Mouse (Mus musculus) liver, embryonic 16.5 days (tissue): ENCODE data around the gene Mypn. TPM values are rescaled to one million over a fixed set of nuclear protein-coding genes. Genes with fewer than 3 reads are reported as not detected.
A peak's percentile ranks its signal among the peaks of the same experiment; 100 is the strongest.

Source experiments
- ATAC-seq: fragments of 200-750 bp; cut with Nextera tagmentation; 2 replicates; pipeline ENCODE4 v1.8.0; 2017; ENCODE audit warnings: low read depth, mild to moderate bottlenecking, moderate number of reproducible peaks, moderate library complexity
- H3K27ac ChIP-seq: fragments of 300-500 bp; sonication (generic); 2 replicates; pipeline ENCODE4 v1.5.1; 2014; ENCODE audit warnings: mild to moderate bottlenecking, low read length
- H3K27me3 ChIP-seq: fragments of 300-500 bp; sonication (generic); 2 replicates; pipeline ENCODE4 v1.6.1; 2014; ENCODE audit warnings: low read depth, low read length, mixed read lengths; ENCODE audit not compliant: control insufficient read depth, insufficient read depth
- H3K36me3 ChIP-seq: fragments of 300-500 bp; sonication (generic); 2 replicates; pipeline ENCODE4 v1.6.1; 2014; ENCODE audit warnings: mild to moderate bottlenecking; ENCODE audit not compliant: control insufficient read depth, insufficient read depth
- H3K4me1 ChIP-seq: fragments of 300-500 bp; sonication (generic); 2 replicates; pipeline ENCODE4 v1.6.1; 2014; ENCODE audit warnings: low read depth, low read length, mixed read lengths; ENCODE audit not compliant: control insufficient read depth
- H3K4me2 ChIP-seq: fragments of 300-500 bp; sonication (generic); 2 replicates; pipeline ENCODE4 v1.6.1; 2014; ENCODE audit warnings: low read depth, low read length, mixed read lengths
- H3K4me3 ChIP-seq: fragments of 300-500 bp; sonication (generic); 2 replicates; pipeline ENCODE4 v1.5.1; 2014; ENCODE audit warnings: low read depth, mild to moderate bottlenecking, low read length
- H3K9ac ChIP-seq: fragments of 300-500 bp; sonication (generic); 2 replicates; pipeline ENCODE4 v1.6.1; 2014; ENCODE audit warnings: low read depth, low read length
- H3K9me3 ChIP-seq: fragments of 300-500 bp; sonication (generic); replicated peaks from 2 replicates; pipeline ENCODE4 v1.6.1; 2016; ENCODE audit warnings: low read length; ENCODE audit not compliant: control insufficient read depth
- WGBS: fragments of 180-500 bp; shearing (Covaris S2); extraction: QIAGEN DNeasy Blood & Tissue Kit; methylation state at CpG from one replicate; pipeline ENCODE4 v1.1.7; 2014; ENCODE audit not compliant: insufficient replicate concordance; 5-methylcytosine and 5-hydroxymethylcytosine counted together
- polyA plus RNA-seq: library from polyadenylated mRNA; unstranded; fragments of >200 nt; fragmentation: Nextera tagmentation; extraction: Ambion mirVana; gene quantifications from 2 replicates; pipeline ENCODE4 v1.2.1, GENCODE M21; 2015

Mypn gene
- polyA plus RNA-seq, 1 experiment from 2014 or later = 0.41 TPM

DNA sequence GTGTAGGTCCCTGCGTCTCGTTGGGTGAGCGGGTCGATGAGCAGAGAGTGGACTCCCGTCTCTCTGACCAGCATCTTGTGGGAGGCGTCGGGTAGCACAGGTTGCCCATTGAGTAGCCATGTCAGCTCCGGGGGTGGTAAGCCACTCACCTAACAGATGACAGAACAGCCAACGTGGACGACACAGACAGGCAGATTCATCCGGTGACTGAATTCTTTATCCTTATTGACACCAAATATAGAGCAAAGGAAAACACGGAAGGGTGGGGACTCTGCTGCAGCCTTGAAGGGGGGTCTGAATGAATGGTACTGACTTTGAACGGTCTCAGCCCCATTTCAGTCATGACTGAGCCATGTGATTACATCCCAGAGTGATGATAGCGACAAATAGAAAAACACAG is 81.8 kb downstream of the Mypn start:
- Histone ChIP-seq H3K27me3 (no peaks in the 10 kb centered on the region), H3K4me1 (no peaks in the 10 kb centered on the region), H3K9me3 (no peaks in the 10 kb centered on the region), H3K36me3 (no peaks in the 10 kb centered on the region), H3K4me2 (no peak overlapping the region), H3K27ac (no peak overlapping the region), H3K4me3 (no peak overlapping the region), H3K9ac (no peak overlapping the region)
- ATAC-seq = no peak
- WGBS = 81% methylated on average over 14 of the region's 14 CpGs

DNA sequence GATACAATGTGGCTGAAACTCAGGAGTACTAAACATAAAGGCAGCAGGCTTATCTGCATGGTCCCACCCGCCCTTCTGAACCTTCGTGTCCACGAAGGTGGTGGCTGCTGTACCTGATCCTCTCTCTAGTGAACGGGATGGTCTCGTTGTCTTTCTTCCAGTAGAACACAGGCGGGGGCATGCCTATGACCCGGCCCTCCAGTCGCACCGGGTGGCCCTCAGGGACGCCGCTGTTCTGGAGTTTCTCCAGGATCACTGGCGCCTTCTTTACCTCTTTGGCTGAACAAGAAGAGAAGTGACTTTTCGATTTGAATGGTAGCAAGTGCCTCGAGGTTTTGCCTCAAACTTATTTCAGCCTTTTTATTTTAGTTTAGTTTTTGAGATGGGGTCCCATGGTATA is 83.8 kb downstream of the Mypn start:
- H3K36me3 ChIP-seq = no peaks in the 10 kb centered on the region
- H3K27ac ChIP-seq = no peak overlapping the region
- no peak for ATAC-seq
- H3K27me3 ChIP-seq = no peaks in the 10 kb centered on the region
- H3K9ac ChIP-seq = no peak overlapping the region
- H3K4me3 ChIP-seq = no peak overlapping the region
- no peak overlapping the region for H3K4me2 ChIP-seq
- no peaks in the 10 kb centered on the region for H3K9me3 ChIP-seq
- no peaks in the 10 kb centered on the region for H3K4me1 ChIP-seq
- WGBS = 43% methylated on average over 14 of the region's 14 CpGs

DNA sequence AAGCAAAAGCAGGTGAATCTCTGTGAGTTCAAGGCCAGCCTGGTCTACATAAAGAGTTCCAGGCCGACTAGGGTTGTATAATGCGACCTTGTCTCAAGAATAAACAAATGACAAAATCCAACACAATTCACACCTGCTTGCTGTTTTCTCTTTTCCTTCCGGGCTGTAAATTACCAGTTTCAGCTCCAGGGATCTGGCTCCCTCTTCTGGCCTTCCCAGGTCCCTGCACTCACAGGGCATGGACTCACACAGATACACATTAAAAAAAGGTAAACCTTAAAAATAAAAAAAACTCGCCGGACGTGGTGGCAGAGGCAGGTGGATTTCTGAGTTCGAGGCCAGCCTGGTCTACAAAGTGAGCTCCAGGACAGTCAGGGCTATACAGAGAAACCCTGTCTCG is 86.2 kb downstream of the Mypn start:
- no peak for ATAC-seq
- Histone ChIP-seq H3K4me1 (no peaks in the 10 kb centered on the region), H3K9ac (no peak overlapping the region), H3K9me3 (no peaks in the 10 kb centered on the region), H3K4me3 (no peak overlapping the region), H3K4me2 (no peak overlapping the region), H3K27ac (no peak overlapping the region), H3K36me3 (no peaks in the 10 kb centered on the region), H3K27me3 (no peaks in the 10 kb centered on the region)
- WGBS = 74% methylated on average over 8 of the region's 8 CpGs

DNA sequence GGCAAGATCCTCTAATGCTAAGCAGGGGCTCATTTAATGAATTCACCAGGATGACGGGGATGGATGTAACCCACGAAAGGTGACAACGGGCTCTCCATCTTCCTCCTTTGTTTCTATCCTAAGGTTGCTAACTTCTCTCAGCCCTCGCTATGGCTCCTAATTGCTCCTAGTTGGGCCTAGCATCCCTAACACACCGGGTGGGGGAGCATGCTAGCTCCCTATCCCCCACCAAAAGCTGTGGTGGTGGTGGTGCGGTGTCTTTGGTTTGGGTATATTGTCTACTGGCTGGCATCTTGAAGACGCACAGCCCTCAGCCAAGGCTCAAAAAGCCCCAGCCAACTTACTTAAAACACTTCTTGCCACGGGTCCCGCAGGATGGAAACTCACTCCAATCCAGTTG is 87.4 kb downstream of the Mypn start:
- H3K4me2 ChIP-seq = no peak overlapping the region
- H3K9me3 ChIP-seq = no peaks in the 10 kb centered on the region
- H3K9ac ChIP-seq = no peak overlapping the region
- no peak overlapping the region for H3K4me3 ChIP-seq
- H3K36me3 ChIP-seq = no peaks in the 10 kb centered on the region
- WGBS = 78% methylated on average over 9 of the region's 9 CpGs
- no peaks in the 10 kb centered on the region for H3K27me3 ChIP-seq
- H3K27ac ChIP-seq = no peak overlapping the region
- ATAC-seq = no peak
- no peaks in the 10 kb centered on the region for H3K4me1 ChIP-seq

DNA sequence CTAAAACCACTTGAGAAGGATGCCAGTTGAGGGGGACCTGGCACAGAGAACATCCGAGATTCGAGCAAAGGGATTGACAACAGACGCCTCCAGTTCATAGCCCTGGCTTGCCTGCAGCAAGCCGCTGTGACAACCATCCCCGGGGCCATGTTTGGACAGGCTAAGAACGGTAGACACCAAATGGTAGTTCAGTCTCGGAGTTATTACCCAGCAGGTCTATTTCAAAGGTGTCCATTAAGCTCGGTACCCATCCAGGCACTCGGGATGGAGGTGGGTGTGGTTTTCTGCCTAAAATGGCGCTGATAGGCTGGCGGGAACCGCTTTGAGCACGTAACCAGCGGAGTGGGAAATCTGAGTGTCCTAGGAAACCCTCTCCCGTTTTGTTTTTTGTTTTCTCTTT is 87.9 kb downstream of the Mypn start:
- no peaks in the 10 kb centered on the region for H3K4me1 ChIP-seq
- WGBS = 71% methylated on average over 15 of the region's 15 CpGs
- H3K27me3 ChIP-seq = no peaks in the 10 kb centered on the region
- H3K4me2 ChIP-seq = no peak overlapping the region
- no peak overlapping the region for H3K4me3 ChIP-seq
- H3K9me3 ChIP-seq = no peaks in the 10 kb centered on the region
- ATAC-seq = no peak
- H3K27ac ChIP-seq = no peak overlapping the region
- H3K9ac ChIP-seq = no peak overlapping the region
- no peaks in the 10 kb centered on the region for H3K36me3 ChIP-seq

DNA sequence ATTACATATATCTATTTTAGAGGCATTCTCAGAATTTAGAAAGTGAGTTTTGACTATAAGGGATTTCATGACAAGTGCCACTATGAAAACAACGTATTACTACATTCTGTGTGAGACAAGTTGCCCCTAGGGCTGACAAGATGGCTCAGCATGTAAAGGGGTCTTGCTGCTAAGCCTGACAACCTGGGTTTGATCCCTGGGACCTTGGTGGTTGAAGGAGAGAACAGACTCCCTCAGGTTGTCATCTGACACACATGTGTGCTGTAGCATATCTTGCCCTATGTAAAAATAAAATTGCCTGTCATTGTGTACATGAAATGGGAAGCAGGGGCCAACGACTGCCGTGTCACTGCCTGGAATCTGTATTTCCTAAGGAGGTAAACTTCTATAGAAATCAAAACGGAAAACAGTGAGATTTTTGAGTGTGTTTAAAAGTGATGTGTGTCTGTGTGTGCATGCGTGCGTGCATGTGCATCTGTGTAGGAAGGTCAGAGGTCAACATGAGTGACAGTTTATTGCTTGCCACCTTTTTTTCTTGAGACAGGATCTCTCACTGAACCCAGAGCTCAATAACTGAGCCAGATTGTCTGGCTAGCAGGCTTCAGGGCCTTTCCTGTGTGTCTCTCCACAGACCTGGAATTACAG is 89.9 kb downstream of the Mypn start:
- 63% methylated on average over 6 of the region's 6 CpGs for WGBS
- no peaks in the 10 kb centered on the region for H3K27me3 ChIP-seq
- H3K27ac ChIP-seq = no peak overlapping the region
- H3K4me1 ChIP-seq = no peaks in the 10 kb centered on the region
- no peak for ATAC-seq
- H3K9me3 ChIP-seq = no peaks in the 10 kb centered on the region
- H3K9ac ChIP-seq = no peak overlapping the region
- no peaks in the 10 kb centered on the region for H3K36me3 ChIP-seq
- no peak overlapping the region for H3K4me2 ChIP-seq
- no peak overlapping the region for H3K4me3 ChIP-seq

DNA sequence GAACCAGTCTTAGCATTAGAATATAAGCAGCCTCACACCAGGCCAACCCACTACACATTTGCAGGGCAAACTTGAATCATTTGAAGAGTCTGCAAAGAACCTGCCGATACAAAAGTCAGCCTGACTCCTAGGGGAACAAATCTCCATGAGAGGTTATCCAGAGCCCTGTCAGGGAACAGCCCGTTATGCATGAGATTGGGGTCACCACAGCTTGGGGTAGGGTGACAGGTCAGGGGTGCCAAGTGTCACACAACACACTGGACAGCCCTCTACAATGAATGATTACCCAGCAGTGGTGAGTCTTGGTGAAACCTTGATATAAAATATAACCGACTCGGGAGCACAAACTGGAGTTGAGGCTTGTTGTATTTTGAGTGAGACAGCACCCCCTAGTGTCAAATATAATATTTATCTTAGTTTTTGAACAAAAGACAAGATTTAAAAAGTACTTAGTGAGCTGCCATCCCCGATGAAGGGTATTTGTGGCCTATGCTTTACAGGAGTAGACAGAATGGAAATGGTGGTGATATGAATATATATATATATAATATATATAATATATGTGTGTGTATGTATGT is 90.6 kb downstream of the Mypn start:
- no peaks in the 10 kb centered on the region for H3K4me1 ChIP-seq
- no peaks in the 10 kb centered on the region for H3K36me3 ChIP-seq
- no peak overlapping the region for H3K4me2 ChIP-seq
- H3K9me3 ChIP-seq = no peaks in the 10 kb centered on the region
- no peak for ATAC-seq
- H3K27ac ChIP-seq = no peak overlapping the region
- no peaks in the 10 kb centered on the region for H3K27me3 ChIP-seq
- no peak overlapping the region for H3K4me3 ChIP-seq
- 46% methylated on average over 5 of the region's 5 CpGs for WGBS
- H3K9ac ChIP-seq = no peak overlapping the region

DNA sequence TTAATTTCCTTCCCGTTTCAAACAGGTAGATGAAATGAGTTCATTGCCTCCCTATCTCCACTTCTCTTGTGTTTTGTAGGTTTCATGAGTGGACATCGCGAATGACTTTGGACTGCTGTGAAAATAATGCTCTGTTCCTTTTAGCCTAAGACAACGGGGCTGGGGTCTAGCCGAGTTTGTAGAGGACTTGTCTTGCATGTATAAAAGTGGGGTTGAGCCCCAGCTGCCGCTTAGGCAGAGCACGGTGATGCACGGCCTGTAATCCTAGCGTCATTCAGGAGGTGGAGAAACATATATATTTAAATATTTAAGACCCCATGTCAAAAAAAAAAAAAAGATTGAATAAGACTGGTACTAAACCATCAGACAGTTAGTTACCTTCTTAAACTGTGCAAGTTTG is 103.1 kb downstream of the Mypn start:
- H3K4me2 ChIP-seq = peak overlapping the region; percentile 54
- peak overlapping the region; percentile 47 for H3K4me3 ChIP-seq
- H3K27me3 ChIP-seq = peaks cover 33% of the 10 kb centered on the region
- WGBS = 26% methylated on average over 9 of the region's 9 CpGs
- no peak for ATAC-seq
- H3K36me3 ChIP-seq = no peaks in the 10 kb centered on the region
- no peak overlapping the region for H3K9ac ChIP-seq
- H3K9me3 ChIP-seq = no peaks in the 10 kb centered on the region
- no peaks in the 10 kb centered on the region; the same call in 1 of the 2 replicates for H3K4me1 ChIP-seq
- H3K27ac ChIP-seq = no peak overlapping the region

DNA sequence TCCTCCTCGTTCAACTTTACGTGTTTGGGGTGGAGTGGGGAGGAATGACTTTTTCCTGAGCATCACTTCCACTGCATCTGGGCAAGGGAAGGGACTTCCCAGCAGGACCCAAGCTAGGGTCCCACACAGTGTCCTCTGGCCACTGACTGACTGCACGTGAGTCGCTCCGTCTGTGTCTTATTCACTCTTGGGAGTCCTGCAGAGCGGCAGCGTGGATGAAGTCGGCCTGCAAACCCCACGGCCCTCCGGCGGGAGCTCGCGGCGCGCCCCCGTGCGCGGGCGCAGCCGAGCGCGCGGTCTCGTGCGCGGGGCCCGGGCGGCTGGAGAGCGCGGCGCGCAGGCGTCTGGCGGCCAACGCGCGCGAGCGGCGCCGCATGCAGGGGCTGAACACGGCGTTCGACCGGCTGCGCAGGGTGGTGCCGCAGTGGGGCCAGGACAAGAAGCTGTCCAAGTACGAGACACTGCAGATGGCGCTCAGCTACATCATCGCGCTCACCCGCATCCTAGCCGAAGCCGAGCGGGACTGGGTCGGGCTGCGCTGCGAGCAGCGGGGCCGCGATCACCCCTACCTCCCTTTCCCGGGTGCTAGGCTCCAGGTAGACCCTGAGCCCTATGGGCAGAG is 103.7 kb downstream of the Mypn start:
- WGBS = under 1% methylated on average over 62 of the region's 62 CpGs
- ATAC-seq = peak; percentile 24; the same call in 1 of the 2 replicates
- H3K27me3 ChIP-seq = peaks cover 33% of the 10 kb centered on the region

More for the DNA sequence above, 103.7 kb downstream of the Mypn start:
- no peak overlapping the region for H3K9ac ChIP-seq
- peak overlapping the region; percentile 47 for H3K4me3 ChIP-seq
- H3K4me2 ChIP-seq = peak overlapping the region; percentile 54
- H3K9me3 ChIP-seq = no peaks in the 10 kb centered on the region
- H3K27ac ChIP-seq = no peak overlapping the region
- no peaks in the 10 kb centered on the region for H3K36me3 ChIP-seq
- H3K4me1 ChIP-seq = no peaks in the 10 kb centered on the region; the same call in 1 of the 2 replicates
